Mouse (Mus musculus) CH12F3 (cell line): ENCODE results near the gene Ulk3.

Source experiments
- in situ Hi-C: fragments of 300-500 bp; cut with MboI; formaldehyde crosslinking; loops from 2 replicates; pipeline ENCODE4 v1.14.3; 2020; ENCODE audit warnings: low sequenced_read_pairs

Ulk3 gene

DNA sequence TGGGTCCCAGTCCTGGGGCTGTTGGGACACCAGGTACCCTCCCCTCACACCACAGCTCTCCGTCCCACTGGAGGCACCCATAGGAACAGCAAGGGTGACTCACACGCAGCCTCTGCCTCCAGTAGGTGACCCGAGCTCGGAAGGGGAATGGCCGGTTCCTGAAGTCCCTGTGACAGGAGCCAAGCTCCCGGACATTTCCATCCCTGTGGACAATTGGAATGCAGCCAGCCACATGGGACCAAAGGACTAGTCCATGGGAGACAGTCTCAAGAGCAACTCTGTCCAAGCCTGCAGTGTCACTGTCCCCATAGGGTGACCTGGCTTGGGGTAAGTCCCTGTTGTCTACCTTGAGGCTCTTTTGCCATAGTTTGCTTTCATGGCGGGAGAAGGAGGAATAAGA is 24.7 kb downstream of the Ulk3 start:
- in situ Hi-C loops: no loop called here

DNA sequence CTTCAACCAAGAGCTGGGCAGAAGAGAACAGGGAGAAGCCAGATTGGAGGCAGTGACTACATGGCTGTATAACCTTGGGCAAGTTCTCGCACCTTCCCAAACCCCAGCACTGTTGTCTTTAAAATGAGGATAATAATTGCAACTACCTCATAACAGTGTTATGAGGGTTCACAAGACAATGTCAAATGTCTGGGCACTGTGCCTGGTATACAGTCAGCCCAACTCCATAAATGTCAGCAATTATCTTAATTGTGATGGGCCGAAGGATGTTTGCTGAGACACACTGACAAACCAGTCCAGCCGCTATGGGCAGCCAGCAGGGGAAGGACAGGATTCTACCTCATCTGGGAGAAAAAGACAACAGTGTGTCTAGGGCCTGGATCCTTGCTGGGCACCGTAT is 25.5 kb downstream of the Ulk3 start:
- in situ Hi-C loops: no loop called here

DNA sequence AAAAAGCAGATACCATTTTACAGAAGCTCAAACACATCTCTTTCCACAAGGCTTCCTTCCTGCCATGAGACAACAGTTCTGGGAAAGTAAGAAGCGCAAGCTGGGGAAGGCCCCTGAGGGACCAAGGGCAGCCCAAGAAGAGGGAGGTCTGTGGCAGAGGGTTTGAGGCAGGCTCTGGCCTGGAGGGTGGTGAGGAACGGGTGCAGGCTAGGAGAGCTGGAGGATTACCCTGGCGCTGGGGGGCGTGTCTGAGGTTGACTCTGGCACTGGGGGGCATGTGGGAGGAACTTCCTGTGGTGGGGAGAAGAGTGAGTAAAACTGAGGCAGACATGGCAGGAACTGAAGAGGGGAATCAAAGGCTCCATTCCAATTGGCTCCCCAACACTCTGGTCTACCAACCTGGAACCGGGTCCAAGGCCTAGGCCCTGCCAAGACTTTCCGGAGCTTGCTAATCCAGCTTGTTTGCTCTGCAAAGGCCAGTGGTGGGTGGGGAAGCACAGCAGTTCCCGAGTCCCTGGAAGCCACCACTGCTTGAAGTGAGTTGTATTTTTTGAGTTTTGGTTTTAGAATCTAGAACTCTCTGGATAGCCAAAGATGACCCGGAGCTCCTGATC is 28.4 kb downstream of the Ulk3 start:
- in situ Hi-C loops: no loop called here

DNA sequence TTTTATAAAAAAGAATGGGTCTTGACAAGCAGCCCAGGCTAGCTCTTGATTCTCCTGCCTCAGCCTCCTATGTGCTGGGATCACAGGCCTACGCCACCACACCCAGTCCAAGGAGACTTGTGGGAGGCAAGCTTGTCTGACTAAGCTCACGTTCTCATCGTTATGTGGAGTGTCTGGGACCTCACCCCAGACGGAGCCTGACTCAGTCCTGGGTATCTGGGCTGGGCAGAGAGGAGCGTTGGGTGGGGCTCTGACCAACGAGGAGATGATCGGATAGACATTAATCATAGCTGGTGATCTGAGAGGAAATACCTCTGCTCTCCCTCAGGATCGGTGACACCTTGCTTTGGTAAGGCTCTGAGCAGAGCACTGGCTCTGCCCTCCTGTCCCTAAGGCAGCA is 29.6 kb downstream of the Ulk3 start:
- in situ Hi-C loops: no loop called here

DNA sequence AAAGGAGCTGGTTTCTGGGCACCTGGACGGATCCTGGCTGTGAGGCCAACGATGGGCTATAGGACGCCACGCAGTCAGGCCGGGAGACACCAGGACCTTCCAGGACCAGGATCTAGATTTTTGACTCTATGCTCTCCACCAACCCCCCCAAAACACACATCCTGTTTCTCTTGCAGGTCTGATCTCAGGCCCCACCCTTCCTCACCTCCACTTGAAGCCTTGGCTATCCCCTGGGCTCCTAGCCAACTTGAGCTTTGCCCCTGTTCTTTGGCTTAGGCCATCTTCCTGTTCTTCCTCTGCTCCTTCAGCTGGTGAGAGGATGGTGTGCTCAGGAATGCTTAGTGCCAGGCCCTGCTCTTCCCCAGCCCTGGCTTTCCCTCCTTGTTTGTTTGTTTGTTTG is 31.4 kb downstream of the Ulk3 start, which contains the start of gene Lman1l:
TSS of gene Lman1l (minus strand) at position 101 of the 400 bp plus-strand sequence.
- in situ Hi-C loops: no loop called here

DNA sequence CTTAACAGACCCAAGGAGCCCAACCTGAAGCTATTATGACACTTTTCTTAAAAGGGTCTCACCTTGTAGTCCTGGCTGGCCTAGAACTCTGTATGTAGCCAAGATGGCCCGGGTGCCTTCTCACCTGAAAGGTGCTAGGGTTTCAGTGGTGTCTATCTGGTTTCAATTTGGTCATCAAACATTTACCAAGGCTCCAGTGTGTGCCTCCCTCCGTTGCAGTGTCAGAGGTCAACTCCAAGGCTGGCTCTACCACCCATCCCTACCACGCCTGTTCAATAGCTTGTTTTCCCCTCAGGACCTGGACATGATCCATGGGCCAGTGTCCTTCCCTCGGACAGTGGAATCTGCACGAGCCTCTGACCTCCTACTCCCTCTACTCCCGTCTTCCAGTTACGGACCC is 35.0 kb downstream of the Ulk3 start:
- in situ Hi-C loops: no loop called here

DNA sequence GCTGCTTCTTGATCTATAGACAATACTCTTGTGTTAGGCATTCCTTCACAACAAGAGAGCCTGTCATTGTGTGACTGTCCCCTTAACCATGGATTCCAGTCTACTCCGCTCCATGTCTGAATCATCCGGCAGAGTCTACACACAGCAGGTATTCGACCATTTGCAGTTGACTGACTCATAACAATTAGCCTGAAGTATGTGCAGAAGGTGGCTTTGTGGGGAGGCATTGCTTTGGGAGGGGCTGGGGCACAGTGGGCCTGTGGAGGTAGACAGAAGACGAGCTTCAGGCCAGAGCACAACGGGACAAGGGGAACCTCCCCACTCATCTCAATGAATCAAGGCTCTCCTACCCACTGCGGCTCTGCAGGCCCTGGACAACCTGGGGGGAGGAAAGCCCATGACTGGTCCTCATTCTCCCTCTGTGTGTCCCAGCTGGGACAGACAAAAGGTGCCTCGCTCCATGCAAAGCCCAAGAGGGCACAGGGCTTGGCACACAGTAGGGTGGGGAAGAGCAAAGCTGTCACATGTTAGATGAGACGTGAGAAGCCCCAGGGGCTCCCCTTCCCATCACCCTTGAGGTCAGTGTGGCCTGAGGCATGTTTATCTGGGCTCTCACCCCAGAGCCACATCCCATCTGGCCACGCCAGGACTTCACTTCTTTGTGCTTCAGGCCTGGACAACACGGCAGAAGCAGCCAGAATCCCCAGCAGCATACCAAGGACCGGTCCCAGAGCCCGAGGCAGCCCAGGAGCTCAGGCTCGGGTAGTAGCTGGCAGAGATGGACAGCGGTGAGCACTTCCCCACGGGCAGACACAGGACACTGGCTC is 36.6 kb downstream of the Ulk3 start:
- in situ Hi-C loops: no loop called here

DNA sequence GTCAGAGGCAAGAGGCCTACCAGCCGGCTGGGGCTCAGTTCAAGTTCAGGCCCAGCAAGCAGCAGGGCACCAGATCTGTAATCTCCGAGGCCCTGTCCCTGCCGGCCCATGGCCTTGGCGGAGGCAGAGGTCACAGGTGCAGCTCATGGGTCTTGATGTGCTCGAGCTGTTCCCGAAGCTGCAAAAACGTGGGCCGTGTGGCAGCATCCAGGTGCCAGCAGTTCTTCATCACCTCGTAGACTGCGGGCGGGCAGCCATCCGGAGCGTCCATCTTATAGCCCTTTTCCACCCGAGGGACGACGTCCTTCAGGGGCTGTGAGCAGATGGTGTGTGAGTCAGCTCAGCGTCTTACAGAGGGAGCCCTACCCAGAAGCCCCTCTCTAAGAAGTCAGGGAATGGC is 37.9 kb downstream of the Ulk3 start:
- in situ Hi-C loops: no loop called here

DNA sequence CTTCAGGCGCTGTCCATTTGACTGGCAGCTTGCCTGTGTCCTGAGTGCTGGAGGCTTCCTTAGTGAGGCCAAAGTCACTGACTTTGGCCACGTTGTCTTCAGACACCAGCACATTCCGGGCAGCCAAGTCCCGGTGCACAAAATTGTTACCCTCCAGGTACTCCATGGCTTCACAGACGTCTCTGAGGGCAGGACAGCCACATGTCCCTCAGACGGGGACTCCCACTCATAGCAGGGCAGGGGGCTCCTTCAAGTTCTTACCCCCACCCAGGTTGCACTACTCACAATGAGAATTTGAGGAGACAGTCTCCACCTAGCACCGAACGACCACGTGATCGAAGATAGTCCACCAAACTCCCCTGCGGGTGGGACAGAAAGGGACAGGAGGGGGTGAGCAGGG is 38.6 kb downstream of the Ulk3 start:
- in situ Hi-C loops: no loop called here

DNA sequence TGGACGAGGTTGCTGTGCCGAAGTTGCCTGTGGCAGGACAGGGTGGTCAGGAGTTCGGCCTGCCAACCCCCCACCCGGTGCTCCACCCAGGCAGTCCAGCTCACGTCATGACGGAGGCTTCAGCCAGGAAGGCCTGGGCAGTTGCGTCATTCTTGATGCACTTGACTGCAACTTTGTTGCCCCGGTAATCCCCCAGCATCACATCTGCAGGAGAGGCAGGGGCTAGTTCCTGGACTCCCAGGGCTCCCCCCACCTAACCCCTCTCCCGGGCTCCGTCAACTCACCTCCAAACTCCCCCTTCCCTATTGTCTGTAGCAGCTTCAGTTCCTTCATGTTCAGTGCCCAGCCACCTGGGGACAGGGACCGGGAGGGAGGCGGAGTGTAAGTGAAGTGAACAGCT is 39.5 kb downstream of the Ulk3 start:
- in situ Hi-C loops: no loop called here

DNA sequence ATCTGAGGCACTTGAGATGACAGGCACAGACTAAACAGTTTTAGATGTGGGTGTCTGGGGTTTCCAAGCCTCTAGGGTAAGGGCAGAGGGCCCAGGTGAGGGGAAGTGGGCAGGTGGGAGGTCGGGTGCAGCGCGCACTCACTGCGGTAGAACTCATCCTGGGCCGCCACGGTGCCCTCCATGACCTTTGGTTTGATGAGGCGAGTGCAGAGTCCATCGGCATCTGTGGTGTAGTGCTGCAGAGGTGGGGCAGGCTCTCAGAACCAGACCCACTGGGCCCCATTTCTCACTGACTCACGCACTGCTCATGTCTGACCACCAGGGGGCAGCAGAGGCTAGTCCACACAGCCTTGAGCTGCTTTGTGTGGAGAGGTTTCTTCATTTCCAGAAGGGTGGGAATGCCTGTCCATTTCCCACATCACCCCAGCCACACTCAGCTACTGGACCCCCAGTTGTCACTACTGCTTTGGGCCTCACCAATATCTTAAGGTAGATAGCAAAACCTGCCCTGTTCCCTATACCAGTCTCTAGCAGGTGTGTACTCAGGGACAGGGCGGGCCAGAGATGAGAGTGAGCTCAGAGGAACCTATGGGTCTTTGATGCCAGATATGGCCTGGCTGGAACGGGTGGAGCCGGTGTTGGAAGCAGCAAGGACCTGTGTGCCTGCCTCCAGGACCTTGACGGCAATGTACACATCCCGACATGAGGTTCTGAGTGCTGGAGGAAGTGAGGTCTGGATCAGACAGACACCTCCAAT is 40.0 kb downstream of the Ulk3 start:
- in situ Hi-C loops: no loop called here

DNA sequence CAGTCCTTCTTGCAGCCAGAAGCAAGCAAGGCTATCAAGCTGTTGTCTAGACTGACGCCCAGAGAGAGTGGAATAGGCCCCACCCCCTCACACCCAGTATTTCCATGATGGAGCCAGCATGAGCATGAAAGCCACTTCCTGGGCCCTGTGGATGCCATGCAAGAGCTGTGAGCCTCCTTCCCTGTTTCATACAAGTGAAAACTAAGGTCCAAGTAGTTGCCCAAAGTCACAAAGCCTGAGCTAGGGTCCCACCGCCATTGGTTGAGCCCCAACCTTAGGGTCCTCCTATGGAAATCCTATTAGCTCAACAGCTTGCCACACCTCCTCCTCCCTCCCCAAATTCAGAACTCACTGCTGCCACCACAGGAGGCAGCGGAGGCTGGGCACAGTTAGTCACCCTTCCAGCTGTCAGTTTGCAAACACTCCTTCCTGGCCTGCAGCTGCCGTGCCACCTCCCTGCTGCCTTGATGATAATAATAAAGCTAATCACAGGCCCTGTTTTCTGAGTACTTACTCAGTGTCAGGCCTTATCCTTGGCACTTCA is 44.3 kb downstream of the Ulk3 start:
- in situ Hi-C loops: no loop called here

DNA sequence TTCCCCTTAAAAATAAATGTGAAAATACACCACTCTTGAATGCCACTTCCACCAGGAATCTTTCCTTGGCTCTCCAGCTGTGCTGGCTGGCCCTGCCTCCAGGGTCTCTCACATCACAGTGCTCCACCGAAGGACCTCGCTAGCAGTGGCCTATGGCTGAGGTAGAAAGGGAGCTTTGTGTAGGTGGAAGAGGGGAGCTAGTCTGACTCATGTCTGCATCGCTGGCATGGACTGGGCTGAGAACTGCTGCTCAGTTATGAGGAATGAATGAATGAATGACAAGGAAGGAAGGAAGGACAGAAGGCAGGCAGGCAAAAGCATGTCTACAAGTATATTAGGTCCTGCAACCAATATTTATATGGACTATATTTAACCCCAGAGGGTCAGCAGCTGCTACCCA is 48.0 kb downstream of the Ulk3 start:
- in situ Hi-C loops: no loop called here

DNA sequence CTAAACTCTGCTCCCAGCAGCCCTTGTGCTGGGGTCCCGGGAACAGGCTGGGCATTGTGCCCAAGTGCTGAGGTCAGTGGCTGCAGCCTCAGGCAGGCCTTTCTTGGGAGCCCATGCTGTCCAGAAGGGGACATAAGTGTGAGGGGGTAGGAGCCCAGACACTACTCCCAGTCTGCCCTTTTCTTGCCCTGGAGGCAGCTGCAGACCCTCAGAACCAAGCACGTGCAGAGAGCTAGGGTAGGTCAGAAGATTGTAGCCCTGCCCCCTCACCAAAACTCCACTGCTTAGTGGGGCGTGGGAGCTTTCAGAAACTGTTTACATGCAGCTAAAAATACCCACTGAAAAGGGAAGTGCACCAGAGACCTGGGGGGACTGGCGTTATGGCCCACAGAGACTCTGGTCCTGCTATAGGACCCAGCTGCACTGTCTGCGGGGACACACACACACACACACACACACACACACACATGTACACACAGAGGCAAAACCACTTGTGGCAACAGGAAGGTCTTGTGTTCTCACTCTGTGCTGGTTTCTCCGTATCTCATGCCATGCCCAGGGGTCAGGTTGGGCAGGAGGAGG is 48.6 kb downstream of the Ulk3 start:
- in situ Hi-C loops: no loop called here

DNA sequence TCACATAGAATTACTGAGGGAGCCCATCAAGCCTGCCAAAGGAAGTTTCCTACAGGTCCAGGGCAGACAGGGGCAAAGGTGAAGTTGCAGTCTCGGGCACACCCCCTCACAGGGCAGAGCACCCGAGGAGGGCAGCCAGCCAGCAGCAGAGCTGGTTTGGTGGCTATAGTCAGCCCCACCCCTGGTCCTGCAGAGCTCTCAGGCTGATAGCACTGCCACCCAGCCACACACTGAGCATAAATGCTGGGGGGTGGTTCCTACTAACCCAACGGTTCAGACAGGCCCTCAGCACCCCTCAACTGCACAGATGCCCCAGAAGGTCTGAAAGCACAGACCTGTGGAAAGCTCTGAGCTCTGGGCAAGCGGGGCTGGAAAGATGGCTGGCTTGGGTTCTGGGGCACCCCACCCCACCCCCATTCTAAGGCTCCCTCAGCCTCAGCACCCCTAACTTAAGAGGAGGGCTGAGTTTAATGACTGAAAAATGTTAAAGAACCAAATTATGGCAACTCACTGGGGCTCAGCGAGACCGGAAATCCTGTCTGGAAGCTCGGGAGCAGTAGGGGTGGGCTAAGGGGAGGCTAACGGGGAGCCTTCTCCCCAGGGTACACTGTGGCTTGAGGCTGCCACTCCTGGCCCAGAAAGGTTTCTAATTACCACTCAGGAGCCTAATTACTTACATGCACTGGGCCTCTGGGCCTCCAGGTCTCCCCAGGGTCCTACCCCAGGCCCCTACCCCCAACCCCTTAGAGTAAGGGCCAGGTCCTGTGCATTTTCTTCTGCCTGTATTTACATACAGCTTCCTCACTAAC is 49.6 kb downstream of the Ulk3 start:
- in situ Hi-C loops: no loop called here

DNA sequence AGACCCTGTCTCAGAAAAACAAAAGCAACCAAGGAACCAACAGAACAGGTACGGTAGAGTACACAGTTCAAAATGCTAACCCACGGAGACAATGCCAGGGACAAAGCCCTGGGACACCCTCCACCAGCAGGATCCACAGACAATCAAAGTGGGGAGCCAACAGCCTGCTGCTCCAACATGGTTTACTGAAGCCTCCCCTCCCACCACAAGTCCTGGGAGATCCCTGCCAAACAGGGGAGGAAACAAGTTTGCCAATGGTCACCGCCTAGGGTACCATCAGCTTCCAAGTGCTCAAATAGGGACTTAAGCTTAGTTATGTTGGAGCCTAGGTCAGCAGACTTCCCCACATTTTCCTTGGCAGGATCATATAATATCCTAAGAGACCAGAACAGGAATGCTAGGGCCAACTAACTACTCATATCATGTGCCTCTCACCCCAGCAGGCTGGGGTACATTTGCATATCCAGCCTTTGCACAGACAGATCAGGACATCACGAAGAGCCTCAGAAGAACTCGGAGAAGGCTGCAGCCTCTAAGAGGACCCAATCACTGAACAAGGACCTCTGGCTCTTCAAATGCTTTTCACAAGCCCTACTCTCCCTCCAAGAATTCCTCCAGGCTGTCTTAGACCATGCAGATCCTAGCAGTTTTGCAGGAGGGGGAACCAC is 50.5 kb downstream of the Ulk3 start:
- in situ Hi-C loops: no loop called here

DNA sequence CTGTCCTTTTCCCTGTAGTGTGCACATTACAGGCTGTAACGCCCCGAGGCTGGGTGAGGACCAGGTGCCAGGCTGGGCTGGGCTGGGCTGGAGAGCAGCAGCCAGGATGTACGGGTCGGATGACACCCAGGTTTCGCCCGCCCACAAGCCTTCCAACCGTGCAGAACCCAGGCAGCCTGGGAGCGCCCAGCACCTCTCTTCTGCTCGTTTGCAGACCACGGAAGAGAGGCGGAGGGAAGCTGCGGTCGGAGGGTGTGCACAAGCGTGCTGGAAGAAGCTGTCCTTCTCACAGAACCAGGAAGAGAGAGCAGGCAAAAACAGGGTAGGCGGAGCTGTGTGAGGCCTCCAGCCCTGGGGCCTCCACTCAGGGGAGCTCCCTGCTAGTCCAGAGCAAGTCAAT is 51.1 kb downstream of the Ulk3 start:
- in situ Hi-C loops: no loop called here

DNA sequence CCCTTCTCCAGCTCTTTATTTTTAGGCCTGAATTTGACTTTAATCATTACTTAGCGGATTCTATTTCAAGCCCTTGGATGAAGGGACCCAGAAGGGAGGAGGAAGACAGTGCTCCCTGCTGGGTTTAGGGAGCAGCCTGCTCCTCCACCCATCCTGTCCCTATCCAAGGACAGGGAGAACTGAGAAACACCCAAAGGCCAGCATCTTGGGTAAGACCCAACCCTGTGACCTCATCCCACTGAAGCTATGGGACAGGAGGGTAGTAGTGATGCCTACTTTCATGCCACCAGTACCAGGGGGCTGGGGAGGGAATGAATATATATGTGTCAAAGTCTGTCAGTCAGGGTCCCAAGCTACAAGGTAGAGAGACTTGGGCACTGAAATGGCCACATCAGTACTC is 51.8 kb downstream of the Ulk3 start:
- in situ Hi-C loops: no loop called here

DNA sequence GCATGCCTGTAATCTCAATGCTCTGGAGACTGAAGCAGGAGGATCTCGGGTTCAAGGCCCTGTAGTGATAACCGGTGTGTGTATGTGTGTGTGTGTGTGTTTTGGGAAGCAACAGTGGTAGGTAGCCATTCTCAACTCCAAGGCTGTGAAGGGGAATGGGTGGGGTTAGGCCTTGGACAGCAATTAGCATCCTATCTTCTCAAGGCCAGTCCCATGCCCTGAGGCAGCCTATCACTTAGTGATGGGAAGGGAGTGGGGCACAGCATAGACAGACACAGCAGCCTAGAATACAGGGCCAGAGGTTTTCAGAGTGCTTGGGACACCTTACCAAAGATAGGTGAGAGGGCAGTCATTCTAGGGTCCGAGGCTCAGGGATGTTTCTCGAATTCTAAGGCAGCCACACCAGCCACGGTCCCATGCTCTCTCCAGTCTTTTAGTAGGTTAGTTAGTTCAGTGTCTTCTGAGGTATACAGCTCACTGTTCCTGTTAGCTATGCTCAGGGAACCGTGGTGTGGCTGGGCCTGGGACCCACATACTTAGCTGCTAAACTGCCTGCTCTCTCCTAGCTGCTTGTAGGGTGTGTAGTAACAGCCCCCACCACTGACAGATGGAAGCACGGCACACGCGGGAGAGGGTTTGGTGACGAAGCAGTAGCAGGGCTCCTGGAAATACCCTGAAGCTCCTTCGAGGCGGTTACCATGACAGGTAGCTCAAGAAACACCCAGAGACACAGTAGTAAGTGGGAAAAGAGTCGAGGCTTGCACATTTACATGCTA is 52.7 kb downstream of the Ulk3 start:
- in situ Hi-C loops: no loop called here
